Mouse (Mus musculus) cortical plate, adult 2 months (tissue): ENCODE data around the gene Ppm1j. TPM values are rescaled to one million over a fixed set of nuclear protein-coding genes. Genes with fewer than 3 reads are reported as not detected.
A peak's percentile ranks its signal among the peaks of the same experiment; 100 is the strongest.

Source experiments
- H3K27ac ChIP-seq: fragments of 200-500 bp; 2 replicates; pipeline ENCODE4 v1.5.1; 2012; ENCODE audit warnings: low read length, control low read depth, inconsistent platforms; ENCODE audit not compliant: insufficient read depth
- H3K4me1 ChIP-seq: fragments of 200-500 bp; 2 replicates; pipeline ENCODE4 v1.6.1; 2011; ENCODE audit warnings: low read length; ENCODE audit not compliant: control insufficient read depth, insufficient read depth
- H3K4me3 ChIP-seq: fragments of 200-500 bp; 2 replicates; pipeline ENCODE4 v1.5.1; 2011; ENCODE audit warnings: mild to moderate bottlenecking, low read length, control low read depth; ENCODE audit not compliant: insufficient read depth
- CTCF ChIP-seq: fragments of 200-500 bp; IDR thresholded peaks from 2 replicates; pipeline ENCODE4 v1.5.1; 2011; ENCODE audit warnings: mild to moderate bottlenecking, control low read depth, low read length; ENCODE audit not compliant: insufficient read depth; ENCODE audit errors: extremely low read depth
- POLR2A ChIP-seq: fragments of 200-500 bp; IDR thresholded peaks from 2 replicates; pipeline ENCODE4 v1.6.1; 2011; ENCODE audit warnings: mild to moderate bottlenecking, low read length, control low read depth; ENCODE audit not compliant: insufficient read depth; ENCODE audit errors: extremely low read depth
- polyA plus RNA-seq: library from polyadenylated mRNA; depleted of rRNA; stranded (reverse); fragments of >200 nt; gene quantifications from 2 replicates; pipeline ENCODE4 v1.2.3, GENCODE M21; 2012

Ppm1j gene
- polyA plus RNA-seq, 1 experiment = 1.1 TPM

- TF ChIP-seq CTCF (no peak), POLR2A (no peak)
Observed at GRCm38 (mm10) chr3:104781471-104781903, 631 bp downstream of the Ppm1j start, which contains the start of gene Fam19a3. Gene Fam19a3 (minus strand): TSS chr3:104781840.

GRCm38 (mm10) chr3:104782061-104782681, 1.3 kb downstream of the Ppm1j start:
- TF ChIP-seq POLR2A = no peak
- TF ChIP-seq CTCF = no peak
- Histone ChIP-seq H3K4me3 (no peak overlapping the region), H3K27ac (no peak overlapping the region), H3K4me1 (no peaks in the 10 kb centered on the region)

More at GRCm38 (mm10) chr3:104781471-104781903, 631 bp downstream of the Ppm1j start, which contains the start of gene Fam19a3:
- Histone ChIP-seq H3K27ac (no peak within 1 kb of the TSS), H3K4me3 (peak within 1 kb of the TSS; percentile 27), H3K4me1 (no peaks in the 10 kb centered on the region)

- TF ChIP-seq CTCF = no peak
- TF ChIP-seq POLR2A = no peak
- no peak overlapping the region for H3K4me3 ChIP-seq
- peaks cover 2% of the 10 kb centered on the region; the same call in 1 of the 2 replicates for H3K4me1 ChIP-seq
- H3K27ac ChIP-seq = no peak overlapping the region
Observed at GRCm38 (mm10) chr3:104783971-104784500, 3.2 kb downstream of the Ppm1j start.

DNA sequence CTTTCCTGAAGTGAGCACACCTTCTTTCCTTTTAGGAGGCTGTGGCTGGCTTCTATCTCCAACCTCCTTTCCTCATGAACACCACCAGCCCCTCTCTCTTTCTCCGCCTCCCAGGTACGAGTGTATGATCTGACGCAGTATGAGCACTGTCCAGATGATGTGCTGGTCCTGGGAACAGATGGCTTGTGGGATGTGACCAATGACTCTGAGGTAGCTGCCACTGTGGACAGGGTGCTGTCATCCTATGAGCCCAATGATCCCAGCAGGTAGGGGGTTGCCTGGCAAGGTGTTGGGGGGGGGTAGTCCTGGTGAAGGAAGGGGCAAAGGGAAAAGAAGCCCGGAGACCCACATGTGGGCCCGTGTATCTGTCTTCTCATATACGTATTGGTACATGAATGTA, 4.4 kb downstream of the Ppm1j start:
- no peak for TF ChIP-seq POLR2A
- no peak for TF ChIP-seq CTCF
- Histone ChIP-seq H3K4me1 (peaks cover 2% of the 10 kb centered on the region; the same call in 1 of the 2 replicates), H3K4me3 (no peak overlapping the region), H3K27ac (no peak overlapping the region)

- peak within 1 kb of the TSS; percentile 66; the same call in 1 of the 2 replicates for H3K27ac ChIP-seq
- H3K4me1 ChIP-seq = peaks cover 14% of the 10 kb centered on the region
- TF ChIP-seq CTCF = no peak
- no peak for TF ChIP-seq POLR2A
- peak within 1 kb of the TSS; percentile 42 for H3K4me3 ChIP-seq
Observed at GRCm38 (mm10) chr3:104788075-104788474, 7.2 kb downstream of the Ppm1j start, which contains the start of gene Rhoc. Gene Rhoc (plus strand): TSS chr3:104788375.

DNA sequence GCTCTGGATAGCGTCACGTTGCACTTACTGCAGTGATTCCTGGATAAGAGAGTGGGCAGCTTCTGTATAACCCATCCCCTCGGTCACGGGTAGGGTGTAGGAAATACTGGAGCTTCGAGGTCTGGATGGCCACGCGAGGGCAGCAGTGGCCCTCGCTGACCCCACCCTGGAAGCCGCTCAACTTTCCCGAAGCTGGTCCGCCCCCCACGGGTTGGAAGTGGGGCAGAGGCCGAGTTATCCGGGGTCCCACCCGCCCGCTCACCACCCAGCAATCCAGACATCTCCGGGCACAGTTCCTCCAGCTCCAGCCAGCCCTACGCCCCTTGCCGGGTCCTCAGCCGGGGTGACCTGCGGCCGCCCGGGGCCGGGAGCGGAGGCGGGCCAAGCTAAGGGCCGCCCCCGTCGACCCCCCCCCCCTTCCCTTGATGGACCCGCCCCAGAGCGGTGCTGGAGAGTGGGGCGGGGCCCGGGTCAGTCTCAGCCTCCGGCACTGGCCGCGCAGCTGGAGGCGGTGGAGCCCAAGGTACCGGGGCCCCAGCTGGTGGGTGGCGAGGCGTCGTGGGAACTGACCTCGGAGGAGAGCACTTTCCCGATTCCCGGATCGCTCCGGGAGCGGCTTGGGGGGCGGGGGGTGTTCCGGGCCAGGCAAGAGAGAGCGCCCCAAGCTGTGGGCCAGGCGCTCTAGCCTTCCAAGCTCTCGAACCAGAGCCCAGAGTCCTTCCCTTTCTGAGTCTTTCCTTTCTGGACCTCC, 7.9 kb downstream of the Ppm1j start:
- Histone ChIP-seq H3K27ac (peak overlapping the region; percentile 66; the same call in 1 of the 2 replicates), H3K4me1 (peaks cover 14% of the 10 kb centered on the region)

GRCm38 (mm10) chr3:104789312-104789605, 8.4 kb downstream of the Ppm1j start:
- TF ChIP-seq CTCF (no peak), POLR2A (no peak)
- Histone ChIP-seq H3K27ac (peak overlapping the region; percentile 66; the same call in 1 of the 2 replicates), H3K4me1 (peaks cover 14% of the 10 kb centered on the region), H3K4me3 (peak overlapping the region; percentile 42)

More for the DNA sequence above, 7.9 kb downstream of the Ppm1j start:
- TF ChIP-seq CTCF = peak; percentile 45
- TF ChIP-seq POLR2A = no peak
- peak overlapping the region; percentile 42 for H3K4me3 ChIP-seq

GRCm38 (mm10) chr3:104789822-104790221, 9.0 kb downstream of the Ppm1j start:
- TF ChIP-seq CTCF = no peak
- Histone ChIP-seq H3K27ac (no peak overlapping the region), H3K4me1 (peaks cover 14% of the 10 kb centered on the region), H3K4me3 (peak overlapping the region; percentile 12; the same call in 1 of the 2 replicates)

DNA sequence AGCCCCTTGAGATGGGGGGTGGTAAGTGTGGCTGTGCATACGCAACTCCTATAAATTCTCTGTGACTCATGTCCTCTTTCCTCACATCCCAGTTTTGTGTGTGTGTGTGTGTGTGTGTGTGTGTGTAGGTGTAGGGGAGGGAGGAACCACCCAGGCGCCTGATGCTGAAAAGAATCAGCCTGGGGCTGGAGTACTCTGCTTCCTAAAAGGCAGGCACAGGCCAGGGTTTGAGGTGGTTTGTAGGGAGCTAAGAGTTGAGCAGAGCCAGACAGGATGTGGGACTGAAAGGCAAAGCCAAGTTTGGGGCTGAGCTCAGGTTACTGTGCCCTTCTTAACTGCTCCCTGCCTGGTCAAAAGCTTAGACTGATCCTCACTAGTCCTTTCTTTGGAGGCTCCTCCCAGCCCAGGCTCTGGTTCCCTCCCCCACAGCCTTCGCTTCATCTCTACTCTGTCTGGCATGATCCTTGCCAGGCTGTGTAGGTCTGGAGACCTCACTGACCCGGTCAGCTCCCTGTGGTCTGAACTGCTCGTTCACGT, 9.6 kb downstream of the Ppm1j start:
- Histone ChIP-seq H3K4me1 (peaks cover 14% of the 10 kb centered on the region), H3K4me3 (0 out of 2 replicates have a peak overlapping the region, but pooled peaks have one; percentile 12), H3K27ac (no peak overlapping the region)
- TF ChIP-seq POLR2A (no peak), CTCF (no peak)
